Mouse (Mus musculus): ENCODE data around the gene Arcn1.

GRCm38 (mm10) chr9:44721154-44721876 lies 46.3 kb downstream of the Arcn1 start:
- TF ChIP-seq POLR2A (IDR thresholded peaks at IDR 0.05; ENCODE audit: borderline replicate concordance, low read depth, low read length), result no peak
- no peak for TF ChIP-seq CTCF (IDR thresholded peaks at IDR 0.05; ENCODE audit: low read depth, low read length)
